In genomic region chr10:83356416-83356815, GRCm38 (mm10) we compare ENCODE assay signal across 17 mouse cellular contexts. TPM values are rescaled to one million over a fixed set of nuclear protein-coding genes. Genes with fewer than 3 reads are reported as not detected.
DNase-seq lines count a peak whose midpoint lies in the region.
"Had no signal": no experiment of that assay in that cellular context is flagged by ENCODE, and none has a peak within 500 bp of the region (broad histone marks: within the 10 kb centered on the region; RNA-seq: fewer than 3 reads in every experiment).

No protein-coding gene starts in this region.

- DNase-seq in fat pad, adult 2 months (ENCODE audit: extremely low read depth, low read depth, low spot score), result peak; percentile 98
- DNase-seq in gonadal fat pad, adult 2 months (ENCODE audit: low read depth), result peak; percentile 79
- no peak for DNase-seq in layer of hippocampus, adult 18-20 months (ENCODE audit: low spot score in 2 of 2)
- no peak for DNase-seq in adipocyte (ENCODE audit: low spot score)
- DNase-seq: adrenal gland, adult 2 months; adrenal gland, adult 8-10 months; adrenal gland, postnatal 10 days; adrenal gland, postnatal 14 days; adrenal gland, postnatal 25 days; adrenal gland, postnatal 36 days; B cell, adult 2 months; cerebellum, adult 11 months; cerebellum, adult 11-12 months; cerebellum, adult 18-20 months; cerebellum, adult 2 months had no signal

RNA-seq across cellular contexts. Expression of gene D10Wsu102e, which starts 3.6 kb away (rescaled TPM):
- 0.36 and 0.38 TPM in 2 replicates for polyA plus RNA-seq in gonadal fat pad, adult 2 months (2012; rRNA removed)
- total RNA-seq in layer of hippocampus, adult 18-20 months (2021), result 1 to 10 TPM; 2.8 to 3.0 TPM

RNA-seq across cellular contexts. Expression of gene Slc41a2, which starts 18.7 kb away (rescaled TPM):
- 22.7 and 33.6 TPM in 2 replicates for polyA plus RNA-seq in gonadal fat pad, adult 2 months (2012; rRNA removed)
- 10 to 100 TPM; 22.4 to 25.4 TPM for total RNA-seq in layer of hippocampus, adult 18-20 months (2021)
- total RNA-seq: MEL had no signal
- polyA plus RNA-seq: G1E had no signal

Comparison
In these comparisons a context has a peak if more than half of its experiments do, and no peak if none do; other contexts are left out.
1. DNase-seq: peak in fat pad, adult 2 months (single experiment) and gonadal fat pad, adult 2 months (single experiment); none in layer of hippocampus, adult 18-20 months (0 of 2) and adipocyte (single experiment).